Mouse (Mus musculus): Measurements from ENCODE around the gene Aldh16a1. TPM values are rescaled to one million over a fixed set of nuclear protein-coding genes. Genes with fewer than 3 reads are reported as not detected.
A peak's percentile ranks its signal among the peaks of the same experiment; 100 is the strongest.
"Not testable (repeated sequence)": the region's sequence is repeated elsewhere in the genome, so short reads cannot be mapped to it uniquely, and the experiment has no call there.

The Aldh16a1 gene
- polyA plus RNA-seq, 1 experiment from 2014 or later, result 28.7 TPM

GRCm38 (mm10) chr7:45103652-45104180 is 50.7 kb downstream of the Aldh16a1 start, which contains the start of gene Fcgrt:
Gene Fcgrt (minus strand): TSS chr7:45103851.
- peak; percentile 68 for ATAC-seq (replicated peaks; ENCODE audit: insufficient number of reproducible peaks, low FRiP score, low TSS enrichment)
- Histone ChIP-seq H3K9ac (ENCODE audit: low read depth, low read length) (peak within 1 kb of the TSS; percentile 54), H3K4me2 (peak within 1 kb of the TSS; percentile 36), H3K9me3 (replicated peaks; ENCODE audit: control insufficient read depth, low read length) (no peaks in the 10 kb centered on the region), H3K36me3 (ENCODE audit: control insufficient read depth, insufficient read depth, low read length) (no peaks in the 10 kb centered on the region), H3K4me3 (ENCODE audit: low read depth, low read length) (no peak within 1 kb of the TSS), H3K4me1 (ENCODE audit: control insufficient read depth, insufficient read depth, low read length) (peaks cover 10% of the 10 kb centered on the region), H3K27me3 (ENCODE audit: control insufficient read depth, insufficient read depth, low read length) (no peaks in the 10 kb centered on the region), H3K27ac (ENCODE audit: low read depth, low read length) (peak within 1 kb of the TSS; percentile 73)
- WGBS (ENCODE audit: insufficient replicate concordance), result 48% methylated on average over 7 of the region's 7 CpGs

GRCm38 (mm10) chr7:45102940-45103585 is 51.3 kb downstream of the Aldh16a1 start:
- ATAC-seq (replicated peaks; ENCODE audit: insufficient number of reproducible peaks, low FRiP score, low TSS enrichment), result no peak
- peak overlapping the region; percentile 54 for H3K9ac ChIP-seq (ENCODE audit: low read depth, low read length)
- H3K9me3 ChIP-seq (replicated peaks; ENCODE audit: control insufficient read depth, low read length), result no peaks in the 10 kb centered on the region
- H3K4me2 ChIP-seq, result peak overlapping the region; percentile 36
- H3K36me3 ChIP-seq (ENCODE audit: control insufficient read depth, insufficient read depth, low read length), result no peaks in the 10 kb centered on the region
- 74% methylated on average over 9 of the region's 9 CpGs for WGBS (ENCODE audit: insufficient replicate concordance)
- no peak overlapping the region for H3K4me3 ChIP-seq (ENCODE audit: low read depth, low read length)
- H3K27me3 ChIP-seq (ENCODE audit: control insufficient read depth, insufficient read depth, low read length), result no peaks in the 10 kb centered on the region
- peak overlapping the region; percentile 73 for H3K27ac ChIP-seq (ENCODE audit: low read depth, low read length)
- H3K4me1 ChIP-seq (ENCODE audit: control insufficient read depth, insufficient read depth, low read length), result peaks cover 10% of the 10 kb centered on the region

- no peaks in the 10 kb centered on the region for H3K9me3 ChIP-seq (replicated peaks; ENCODE audit: control insufficient read depth, low read length)
- no peaks in the 10 kb centered on the region for H3K36me3 ChIP-seq (ENCODE audit: control insufficient read depth, insufficient read depth, low read length)
- 81% methylated on average over 11 of the region's 11 CpGs for WGBS (ENCODE audit: insufficient replicate concordance)
- ATAC-seq (replicated peaks; ENCODE audit: insufficient number of reproducible peaks, low FRiP score, low TSS enrichment), result no peak
- H3K27ac ChIP-seq (ENCODE audit: low read depth, low read length), result no peak overlapping the region
- peaks cover 10% of the 10 kb centered on the region for H3K4me1 ChIP-seq (ENCODE audit: control insufficient read depth, insufficient read depth, low read length)
- H3K9ac ChIP-seq (ENCODE audit: low read depth, low read length), result no peak overlapping the region
- no peak overlapping the region for H3K4me2 ChIP-seq
- no peak overlapping the region for H3K4me3 ChIP-seq (ENCODE audit: low read depth, low read length)
- no peaks in the 10 kb centered on the region for H3K27me3 ChIP-seq (ENCODE audit: control insufficient read depth, insufficient read depth, low read length)
Observed at GRCm38 (mm10) chr7:45102441-45102840, 51.9 kb downstream of the Aldh16a1 start.

- Histone ChIP-seq H3K9me3 (replicated peaks; ENCODE audit: control insufficient read depth, low read length) (no peaks in the 10 kb centered on the region), H3K36me3 (ENCODE audit: control insufficient read depth, insufficient read depth, low read length) (no peaks in the 10 kb centered on the region), H3K4me1 (ENCODE audit: control insufficient read depth, insufficient read depth, low read length) (peaks cover 10% of the 10 kb centered on the region), H3K27me3 (ENCODE audit: control insufficient read depth, insufficient read depth, low read length) (no peaks in the 10 kb centered on the region), H3K9ac (ENCODE audit: low read depth, low read length) (no peak overlapping the region), H3K4me2 (no peak overlapping the region), H3K4me3 (ENCODE audit: low read depth, low read length) (no peak overlapping the region), H3K27ac (ENCODE audit: low read depth, low read length) (no peak overlapping the region)
- no peak for ATAC-seq (replicated peaks; ENCODE audit: insufficient number of reproducible peaks, low FRiP score, low TSS enrichment)
- WGBS (ENCODE audit: insufficient replicate concordance), result 82% methylated on average over 6 of the region's 6 CpGs
Observed at GRCm38 (mm10) chr7:45100046-45100445, 54.3 kb downstream of the Aldh16a1 start.

GRCm38 (mm10) chr7:45098541-45099240 is 55.7 kb downstream of the Aldh16a1 start:
- WGBS (ENCODE audit: insufficient replicate concordance), result 86% methylated on average over 8 of the region's 8 CpGs
- Histone ChIP-seq H3K4me1 (ENCODE audit: control insufficient read depth, insufficient read depth, low read length) (peaks cover 3% of the 10 kb centered on the region; the same call in 1 of the 2 replicates), H3K27ac (ENCODE audit: low read depth, low read length) (no peak overlapping the region), H3K36me3 (ENCODE audit: control insufficient read depth, insufficient read depth, low read length) (no peaks in the 10 kb centered on the region), H3K9me3 (replicated peaks; ENCODE audit: control insufficient read depth, low read length) (no peaks in the 10 kb centered on the region), H3K9ac (ENCODE audit: low read depth, low read length) (no peak overlapping the region), H3K4me2 (no peak overlapping the region), H3K4me3 (ENCODE audit: low read depth, low read length) (no peak overlapping the region), H3K27me3 (ENCODE audit: control insufficient read depth, insufficient read depth, low read length) (no peaks in the 10 kb centered on the region)
- ATAC-seq (replicated peaks; ENCODE audit: insufficient number of reproducible peaks, low FRiP score, low TSS enrichment), result no peak

- ATAC-seq (replicated peaks; ENCODE audit: insufficient number of reproducible peaks, low FRiP score, low TSS enrichment), result no peak
Observed at GRCm38 (mm10) chr7:45097479-45097878, 56.9 kb downstream of the Aldh16a1 start.

GRCm38 (mm10) chr7:45095965-45096364 is 58.4 kb downstream of the Aldh16a1 start:
- ATAC-seq (replicated peaks; ENCODE audit: insufficient number of reproducible peaks, low FRiP score, low TSS enrichment); H3K4me3 ChIP-seq (ENCODE audit: low read depth, low read length); H3K9me3 ChIP-seq (replicated peaks; ENCODE audit: control insufficient read depth, low read length); H3K27me3 ChIP-seq (ENCODE audit: control insufficient read depth, insufficient read depth, low read length); H3K4me2 ChIP-seq; H3K4me1 ChIP-seq (ENCODE audit: control insufficient read depth, insufficient read depth, low read length); H3K9ac ChIP-seq (ENCODE audit: low read depth, low read length); H3K27ac ChIP-seq (ENCODE audit: low read depth, low read length); H3K36me3 ChIP-seq (ENCODE audit: control insufficient read depth, insufficient read depth, low read length): not testable (repeated sequence)
- WGBS (ENCODE audit: insufficient replicate concordance), result 89% methylated on average over 14 of the region's 14 CpGs

More at GRCm38 (mm10) chr7:45097479-45097878, 56.9 kb downstream of the Aldh16a1 start:
- no peak overlapping the region for H3K4me2 ChIP-seq
- no peaks in the 10 kb centered on the region for H3K36me3 ChIP-seq (ENCODE audit: control insufficient read depth, insufficient read depth, low read length)
- no peak overlapping the region for H3K9ac ChIP-seq (ENCODE audit: low read depth, low read length)
- no peaks in the 10 kb centered on the region for H3K9me3 ChIP-seq (replicated peaks; ENCODE audit: control insufficient read depth, low read length)
- H3K27ac ChIP-seq (ENCODE audit: low read depth, low read length), result no peak overlapping the region
- 47% methylated on average over 6 of the region's 6 CpGs for WGBS (ENCODE audit: insufficient replicate concordance)
- H3K27me3 ChIP-seq (ENCODE audit: control insufficient read depth, insufficient read depth, low read length), result no peaks in the 10 kb centered on the region
- H3K4me3 ChIP-seq (ENCODE audit: low read depth, low read length), result no peak overlapping the region
- peaks cover 5% of the 10 kb centered on the region; the same call in 1 of the 2 replicates for H3K4me1 ChIP-seq (ENCODE audit: control insufficient read depth, insufficient read depth, low read length)

- Histone ChIP-seq H3K4me2 (no peak overlapping the region), H3K4me1 (ENCODE audit: control insufficient read depth, insufficient read depth, low read length) (peaks cover 11% of the 10 kb centered on the region; the same call in 1 of the 2 replicates), H3K4me3 (ENCODE audit: low read depth, low read length) (no peak overlapping the region), H3K9ac (ENCODE audit: low read depth, low read length) (no peak overlapping the region), H3K9me3 (replicated peaks; ENCODE audit: control insufficient read depth, low read length) (no peaks in the 10 kb centered on the region), H3K27ac (ENCODE audit: low read depth, low read length) (no peak overlapping the region), H3K36me3 (ENCODE audit: control insufficient read depth, insufficient read depth, low read length) (no peaks in the 10 kb centered on the region), H3K27me3 (ENCODE audit: control insufficient read depth, insufficient read depth, low read length) (no peaks in the 10 kb centered on the region)
- WGBS (ENCODE audit: insufficient replicate concordance), result 70% methylated on average over 6 of the region's 6 CpGs
- no peak for ATAC-seq (replicated peaks; ENCODE audit: insufficient number of reproducible peaks, low FRiP score, low TSS enrichment)
Observed at GRCm38 (mm10) chr7:45095367-45095766, 59.0 kb downstream of the Aldh16a1 start.

Data from heart, embryonic 11.5 days (tissue).